Mouse (Mus musculus) R1 (cell line): ENCODE results near the gene Crtam.

Experiments used
- DNase-seq: peaks from one replicate; pipeline ENCODE4 v3.0.0-alpha.2; 2018; ENCODE audit warnings: low read depth, low spot score

The Crtam gene

GRCm38 (mm10) chr9:41007785-41008184 lies 3.4 kb upstream of the Crtam start:
- DNase-seq = no peak

GRCm38 (mm10) chr9:40997116-40997779 lies 7.2 kb downstream of the Crtam start:
- DNase-seq = no peak

- DNase-seq = no peak
Observed at GRCm38 (mm10) chr9:40994075-40994474, 10.4 kb downstream of the Crtam start.

- no peak for DNase-seq
Observed at GRCm38 (mm10) chr9:40991511-40991910, 12.9 kb downstream of the Crtam start.

GRCm38 (mm10) chr9:40989940-40990588 lies 14.4 kb downstream of the Crtam start:
- DNase-seq = peak; percentile 40

GRCm38 (mm10) chr9:40984313-40984712 lies 20.1 kb downstream of the Crtam start:
- no peak for DNase-seq

GRCm38 (mm10) chr9:40983758-40984157 lies 20.7 kb downstream of the Crtam start:
- no peak for DNase-seq

GRCm38 (mm10) chr9:40982480-40982879 lies 21.9 kb downstream of the Crtam start:
- peak; percentile 33 for DNase-seq

- no peak for DNase-seq
Observed at GRCm38 (mm10) chr9:40974042-40974801, 30.2 kb downstream of the Crtam start.

- DNase-seq = no peak
Observed at GRCm38 (mm10) chr9:40964418-40964714, 40.1 kb downstream of the Crtam start.

GRCm38 (mm10) chr9:40963586-40964417 lies 40.6 kb downstream of the Crtam start, which contains the start of gene Jhy:
Gene Jhy (minus strand): TSS chr9:40964118.
- peak; percentile 15 for DNase-seq

- no peak for DNase-seq
Observed at GRCm38 (mm10) chr9:40961401-40961800, 43.0 kb downstream of the Crtam start.

GRCm38 (mm10) chr9:40949039-40949615 lies 55.3 kb downstream of the Crtam start:
- DNase-seq = peak; percentile 32

- DNase-seq = no peak
Observed at GRCm38 (mm10) chr9:40948473-40948872, 56.0 kb downstream of the Crtam start.

GRCm38 (mm10) chr9:40947131-40947530 lies 57.3 kb downstream of the Crtam start:
- DNase-seq = no peak

- no peak for DNase-seq
Observed at GRCm38 (mm10) chr9:40937425-40937824, 67.0 kb downstream of the Crtam start.

GRCm38 (mm10) chr9:40933323-40933722 lies 71.1 kb downstream of the Crtam start:
- DNase-seq = no peak

GRCm38 (mm10) chr9:40927351-40927980 lies 77.0 kb downstream of the Crtam start:
- no peak for DNase-seq
